Mouse (Mus musculus) retina, postnatal 1 day (tissue): ENCODE data around the gene Phactr3.
A peak's percentile ranks its signal among the peaks of the same experiment; 100 is the strongest.

ENCODE experiments used
- DNase-seq: peaks from one replicate; pipeline ENCODE4 v3.0.0-alpha.2; 2012

The Phactr3 gene

DNA sequence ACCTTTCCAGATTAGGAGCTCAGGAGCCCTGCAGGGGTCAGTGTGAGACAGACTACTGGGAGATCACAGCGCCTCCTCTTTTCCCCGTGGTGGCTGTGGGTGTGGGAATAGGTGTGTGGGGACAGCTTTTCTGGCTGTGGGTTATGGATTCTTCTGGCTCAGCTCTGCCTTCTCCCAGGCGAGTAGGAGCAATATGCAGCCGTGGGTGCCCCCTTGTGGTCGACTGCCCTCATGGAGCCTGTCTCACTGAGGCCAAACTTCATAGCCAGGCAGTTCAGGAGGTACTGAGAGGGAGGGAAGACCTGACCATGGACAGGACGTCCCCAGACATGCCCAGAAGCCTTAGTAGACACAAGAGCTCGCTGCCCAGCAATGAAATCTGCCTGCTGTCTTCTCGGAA lies 145.6 kb downstream of the Phactr3 start:
- peak; percentile 76 for DNase-seq

GRCm38 (mm10) chr2:178265454-178265853 lies 146.7 kb downstream of the Phactr3 start:
- DNase-seq: peak; percentile 46

GRCm38 (mm10) chr2:178270794-178271193 lies 152.0 kb downstream of the Phactr3 start:
- no peak for DNase-seq

GRCm38 (mm10) chr2:178272350-178272749 lies 153.6 kb downstream of the Phactr3 start:
- peak; percentile 77 for DNase-seq

DNA sequence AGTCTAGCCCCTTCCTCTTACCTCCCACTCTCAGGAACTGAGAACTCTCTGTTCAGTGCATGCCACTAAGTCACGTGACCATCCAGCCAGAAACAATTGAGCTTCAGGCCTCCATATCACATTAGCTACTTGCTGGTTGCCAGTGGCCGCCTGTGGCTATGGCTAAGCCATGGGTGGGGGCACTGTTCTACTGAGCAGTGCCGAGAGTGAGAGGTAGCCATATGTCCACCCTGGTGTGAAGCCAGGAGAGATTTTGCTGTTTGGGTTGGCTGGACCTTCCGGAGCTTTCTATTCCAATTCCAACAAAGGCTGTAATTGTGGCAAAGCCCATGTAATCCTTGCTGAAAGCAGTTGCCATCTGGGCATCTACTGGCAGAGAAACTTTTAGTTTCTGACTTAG lies 155.4 kb downstream of the Phactr3 start:
- DNase-seq: peak; percentile 29

GRCm38 (mm10) chr2:178277206-178277605 lies 158.4 kb downstream of the Phactr3 start:
- peak; percentile 53 for DNase-seq

DNA sequence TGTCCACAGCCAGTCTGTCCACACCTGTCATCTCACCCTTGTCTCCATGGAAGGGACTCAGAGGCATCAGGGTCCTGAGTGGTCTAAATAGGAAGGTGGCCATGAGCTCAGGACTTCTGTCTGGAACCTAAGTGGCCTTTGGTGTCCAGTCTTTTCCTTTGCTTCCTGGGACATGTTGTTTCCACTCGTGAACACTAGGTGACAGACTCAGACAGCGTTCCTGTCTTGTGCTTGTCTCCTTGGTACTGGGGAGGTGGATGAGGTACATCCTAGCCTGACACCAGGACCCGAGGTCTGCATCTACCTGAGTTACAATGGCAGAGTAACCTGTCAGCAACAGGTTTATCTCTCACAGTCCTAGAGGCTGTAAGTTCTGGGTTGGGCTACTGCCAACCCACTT lies 162.4 kb downstream of the Phactr3 start:
- DNase-seq: no peak

GRCm38 (mm10) chr2:178287285-178287684 lies 168.5 kb downstream of the Phactr3 start:
- DNase-seq: peak; percentile 53

- no peak for DNase-seq
These were observed 169.9 kb downstream of the Phactr3 start for GRCm38 (mm10) chr2:178288666-178289065.

DNA sequence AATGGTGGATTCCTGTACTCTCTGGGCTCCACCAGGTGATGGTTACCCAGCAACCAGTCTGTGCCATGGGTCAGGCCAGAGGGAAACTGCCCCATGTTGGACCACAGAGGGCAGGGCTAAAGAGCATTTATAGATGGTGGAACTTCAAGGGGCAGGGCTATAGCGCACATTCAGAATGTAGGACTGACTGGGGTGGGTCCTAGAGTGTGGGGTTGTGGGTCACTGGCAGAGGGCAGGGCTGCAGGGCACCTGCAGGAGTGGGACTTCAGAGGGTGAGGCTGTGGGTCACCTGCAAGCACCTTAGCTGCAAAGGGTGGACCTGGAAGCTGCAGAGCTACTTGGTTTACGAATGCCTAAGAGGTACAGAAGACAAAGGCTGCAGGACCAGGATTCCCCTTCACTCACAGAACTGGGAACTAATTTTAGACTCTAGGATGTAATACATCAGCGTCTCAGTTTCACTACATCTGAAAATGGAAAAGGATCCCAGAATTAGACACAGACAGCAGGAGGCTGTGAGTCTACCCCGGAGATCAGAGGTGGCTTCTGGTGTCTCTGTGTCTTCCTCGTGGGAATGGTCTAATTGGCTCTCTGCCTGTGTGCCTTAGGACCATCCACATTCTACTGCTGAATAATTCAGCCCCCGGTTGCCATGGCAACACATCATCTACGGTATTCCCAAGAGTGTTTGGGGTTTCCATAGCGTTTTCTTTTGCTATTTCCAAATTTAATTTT lies 184.8 kb downstream of the Phactr3 start:
- DNase-seq: peak; percentile 45

DNA sequence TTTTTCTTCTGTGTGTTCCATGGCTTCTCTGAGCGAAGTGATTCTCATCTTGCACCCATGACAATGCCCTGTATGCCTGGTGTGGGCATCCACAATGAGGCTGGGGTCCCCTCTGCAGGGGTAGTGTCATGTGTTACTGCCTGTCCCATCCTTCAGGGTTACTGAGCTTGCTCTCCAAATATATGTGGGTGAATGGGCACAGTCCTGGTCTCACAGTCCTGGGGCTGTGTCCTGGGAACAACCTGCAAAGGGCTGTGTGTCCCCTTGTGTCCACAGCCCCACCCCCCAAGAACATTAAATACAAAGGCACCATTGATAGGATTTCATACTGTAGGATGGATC lies 185.4 kb downstream of the Phactr3 start:
- no peak for DNase-seq

GRCm38 (mm10) chr2:178304669-178305068 lies 185.9 kb downstream of the Phactr3 start:
- DNase-seq: no peak

DNA sequence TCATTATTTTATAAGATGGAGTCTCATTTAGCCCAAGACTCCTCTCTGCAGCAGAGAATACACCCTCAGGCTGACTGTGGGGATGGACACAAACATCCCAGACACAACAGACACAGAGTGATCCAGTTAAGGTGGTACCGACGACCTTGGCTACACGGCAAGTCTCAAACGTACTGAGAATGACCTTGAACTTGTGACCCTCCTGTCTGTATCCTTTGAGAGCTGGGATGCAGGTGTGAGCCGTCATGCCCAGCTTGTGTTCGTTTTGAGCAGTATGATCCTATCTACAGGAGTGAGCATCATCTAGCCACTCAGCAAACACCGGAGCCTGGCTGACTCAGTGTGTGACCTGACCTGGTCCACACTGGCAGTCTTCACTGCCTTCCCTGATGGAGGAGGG lies 194.8 kb downstream of the Phactr3 start:
- DNase-seq: no peak

DNA sequence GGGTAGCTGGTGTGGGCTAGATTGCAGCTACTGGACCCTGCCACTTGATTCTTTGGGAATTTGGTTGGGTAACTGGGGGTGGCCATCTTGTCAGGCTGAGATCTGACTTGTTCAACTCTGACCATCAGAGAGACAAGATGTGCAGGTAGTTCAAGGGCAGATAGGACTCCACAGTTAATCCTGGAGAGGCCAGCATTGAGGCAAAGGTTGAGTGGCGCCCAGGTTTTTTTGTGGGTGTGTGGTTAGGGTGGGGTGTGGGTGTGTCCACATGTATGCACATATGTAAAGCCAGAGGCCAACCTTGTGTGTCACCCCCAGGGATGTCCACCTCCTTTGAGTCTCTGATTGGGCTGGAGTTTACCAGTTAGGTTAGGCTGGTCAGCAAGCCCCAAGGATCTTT lies 197.5 kb downstream of the Phactr3 start:
- no peak for DNase-seq

GRCm38 (mm10) chr2:178319766-178320165 lies 201.0 kb downstream of the Phactr3 start:
- DNase-seq: no peak

GRCm38 (mm10) chr2:178321271-178321670 lies 202.5 kb downstream of the Phactr3 start:
- DNase-seq: no peak

- DNase-seq: no peak
These were observed 205.6 kb downstream of the Phactr3 start for GRCm38 (mm10) chr2:178324410-178324809.

GRCm38 (mm10) chr2:178324818-178325217 lies 206.0 kb downstream of the Phactr3 start:
- DNase-seq: no peak

DNA sequence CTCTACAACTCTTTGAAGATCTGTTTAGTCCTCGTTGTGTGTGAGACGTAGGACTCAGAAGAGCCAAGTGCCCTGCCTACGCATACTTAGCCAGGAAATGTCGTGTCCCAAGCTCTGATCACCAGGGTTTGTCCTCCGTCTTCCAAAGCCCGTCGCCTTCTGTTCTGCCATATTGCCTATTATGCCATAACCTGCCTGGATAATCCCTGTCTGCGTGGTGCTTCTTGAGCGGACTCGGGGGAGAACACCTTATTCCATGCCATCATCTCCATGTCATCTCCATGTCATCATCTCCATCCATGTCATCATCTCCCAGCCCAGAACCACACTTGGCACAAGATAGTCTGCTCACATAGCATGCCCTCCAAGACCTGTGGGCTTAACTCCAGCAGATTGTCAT lies 207.3 kb downstream of the Phactr3 start:
- DNase-seq: no peak

DNA sequence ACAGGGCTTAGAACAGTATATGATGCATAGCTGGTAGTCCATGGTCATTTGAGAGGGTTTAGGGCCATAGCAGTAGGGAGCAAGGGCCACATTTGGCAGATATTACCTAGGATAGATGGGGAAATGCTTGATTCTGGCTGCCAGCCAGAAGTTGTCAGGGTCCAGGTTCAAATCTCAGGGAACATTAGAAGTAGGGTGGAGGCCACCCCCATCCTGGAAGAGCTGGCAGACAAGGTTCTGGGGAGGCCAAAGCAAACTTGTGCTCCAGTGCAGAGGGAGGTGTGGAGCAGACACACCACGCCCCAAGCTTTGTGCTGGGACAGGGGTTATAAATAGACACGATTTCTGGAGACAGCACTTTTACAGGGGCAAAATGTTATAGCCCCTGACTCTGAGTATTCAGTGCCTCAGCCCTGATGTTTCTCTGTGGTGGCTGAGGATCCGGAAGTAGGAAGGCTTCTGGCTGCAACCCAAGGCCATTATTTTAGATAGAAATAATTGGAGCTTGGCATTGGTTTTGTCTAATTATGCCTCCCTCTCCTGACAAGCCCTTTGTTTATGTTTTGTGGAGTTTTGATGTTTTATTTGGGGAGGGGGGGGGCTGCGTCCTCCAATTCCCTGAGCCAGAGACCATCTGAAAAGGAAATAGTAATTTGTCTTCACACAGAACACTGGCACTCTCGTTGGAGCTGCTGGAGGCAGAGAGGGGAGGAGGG lies 208.1 kb downstream of the Phactr3 start:
- DNase-seq: peak; percentile 95

DNA sequence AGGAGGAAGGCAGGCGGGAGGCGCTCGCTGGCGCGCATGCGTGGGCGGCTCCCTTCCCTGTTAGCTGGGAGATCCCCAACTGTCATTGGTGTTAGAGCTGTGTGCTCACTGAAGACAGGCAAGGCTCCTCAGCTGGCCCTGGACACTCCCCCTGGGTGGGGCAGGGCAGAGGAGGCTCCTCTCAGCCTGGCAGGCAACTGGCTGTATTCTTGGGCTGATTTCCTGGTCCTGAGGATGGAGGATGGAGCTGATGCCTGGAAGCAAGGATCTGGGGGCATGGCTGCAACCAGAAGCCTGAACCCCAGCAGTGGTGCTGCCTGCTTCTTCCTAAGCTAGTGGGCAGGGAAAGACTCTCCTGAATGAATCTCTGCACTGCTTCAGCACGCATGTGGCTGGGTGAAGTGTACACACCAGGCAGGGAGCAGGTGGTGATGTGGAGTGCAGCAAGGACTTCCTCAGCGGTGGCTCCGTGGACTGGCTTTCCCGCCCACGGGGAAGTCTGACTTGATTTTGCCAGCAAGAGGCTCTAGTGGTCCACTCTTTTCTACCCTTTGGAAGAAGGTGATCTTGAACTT lies 208.8 kb downstream of the Phactr3 start:
- DNase-seq: no peak

- DNase-seq: no peak
These were observed 210.8 kb downstream of the Phactr3 start for GRCm38 (mm10) chr2:178329551-178329950.

DNA sequence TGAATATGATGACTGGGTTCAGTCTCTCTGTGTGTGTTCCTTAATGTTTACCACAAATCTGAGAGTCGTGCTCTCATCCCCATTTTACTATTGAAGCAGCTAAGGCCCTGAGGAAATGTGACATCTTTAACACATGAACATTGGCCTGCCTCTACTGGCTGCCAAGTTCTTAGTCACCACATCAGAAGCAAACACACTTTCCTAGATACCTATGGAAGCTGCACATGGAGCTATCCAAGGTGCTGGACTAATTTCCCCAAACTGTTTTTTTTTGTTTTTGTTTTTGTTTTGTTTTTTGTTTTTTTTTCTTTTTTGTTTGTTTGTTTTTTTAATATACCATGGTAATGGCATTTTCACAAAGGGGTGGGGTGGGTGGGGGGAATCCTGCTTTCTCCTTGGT lies 211.2 kb downstream of the Phactr3 start:
- DNase-seq: peak; percentile 27

GRCm38 (mm10) chr2:178337878-178338277 lies 219.1 kb downstream of the Phactr3 start:
- peak; percentile 34 for DNase-seq
